Mouse (Mus musculus) bone marrow macrophage, adult 2 months (primary cell): Measurements from ENCODE around the gene Pcca. TPM values are rescaled to one million over a fixed set of nuclear protein-coding genes. Genes with fewer than 3 reads are reported as not detected.

Experiments
- H3K27ac ChIP-seq: 2 replicates; pipeline ENCODE4 v1.5.1; 2012; ENCODE audit warnings: low read depth, low read length; ENCODE audit not compliant: insufficient read depth
- H3K4me1 ChIP-seq: 2 replicates; pipeline ENCODE4 v1.6.1; 2012; ENCODE audit warnings: low read length; ENCODE audit not compliant: control insufficient read depth, insufficient read depth
- H3K4me3 ChIP-seq: 2 replicates; pipeline ENCODE4 v1.5.1; 2012; ENCODE audit warnings: mild to moderate bottlenecking, low read length, moderate library complexity; ENCODE audit not compliant: insufficient read depth
- CTCF ChIP-seq: IDR thresholded peaks from 2 replicates; pipeline ENCODE4 v1.5.1; 2012; ENCODE audit warnings: low read depth, mild to moderate bottlenecking, low read length, moderate library complexity
- POLR2A ChIP-seq: IDR thresholded peaks from 2 replicates; pipeline ENCODE4 v1.6.1; 2012; ENCODE audit warnings: mild to moderate bottlenecking, low read depth, low read length, borderline replicate concordance
- polyA plus RNA-seq: library from polyadenylated mRNA; stranded (reverse); fragments of >200 nt; gene quantifications from 2 replicates; pipeline ENCODE4 v1.2.4, GENCODE M21; 2012; ENCODE audit not compliant: missing spikeins, insufficient read depth, insufficient read length

Pcca gene
- polyA plus RNA-seq, 1 experiment, result 26.3 TPM

DNA sequence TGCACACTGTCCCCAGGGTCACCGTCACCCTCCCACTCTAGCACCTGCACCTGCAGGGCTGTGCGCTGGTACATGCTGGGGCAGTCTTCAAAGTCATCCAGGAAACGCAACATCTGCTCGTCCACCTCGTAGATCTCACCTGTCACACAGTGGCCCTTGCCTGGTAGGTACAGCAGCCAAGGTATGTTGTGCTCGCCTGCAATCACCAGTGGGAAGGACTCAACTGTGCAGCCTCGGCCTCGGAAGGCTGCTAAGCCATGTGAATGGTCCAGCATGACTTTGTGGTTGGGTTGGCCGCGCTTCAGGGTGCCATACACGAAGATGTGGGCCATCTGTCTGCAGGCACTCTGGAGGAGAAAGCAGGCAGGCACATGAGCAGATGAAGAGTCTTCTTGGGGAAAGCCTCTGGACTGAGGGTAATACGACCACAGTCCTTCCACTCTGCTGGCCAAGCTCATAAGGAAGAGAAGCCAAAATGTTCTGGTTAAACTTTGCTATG, 357.4 kb downstream of the Pcca start:
- no peaks in the 10 kb centered on the region for H3K4me1 ChIP-seq
- H3K27ac ChIP-seq, result no peak overlapping the region
- TF ChIP-seq CTCF, result no peak
- no peak for TF ChIP-seq POLR2A
- H3K4me3 ChIP-seq, result no peak overlapping the region

DNA sequence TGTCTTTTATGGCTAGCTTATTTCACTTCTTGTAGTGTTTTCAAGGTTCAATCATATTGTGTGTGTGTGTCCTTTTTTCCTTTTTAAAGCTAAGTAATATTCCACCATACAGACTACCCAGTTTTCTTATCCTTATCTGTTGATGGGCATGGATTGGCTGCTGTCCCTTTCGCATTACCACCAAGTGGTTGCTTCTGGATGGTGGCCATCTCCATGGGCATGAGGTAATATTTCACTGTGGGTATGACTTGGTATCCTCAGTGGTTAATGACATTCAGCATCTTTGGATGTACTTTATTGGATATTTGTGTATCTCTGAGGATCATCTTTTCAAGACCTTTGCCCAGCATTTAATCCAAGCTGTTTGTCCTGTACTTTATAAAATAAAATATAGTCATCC, 362.0 kb downstream of the Pcca start:
- Histone ChIP-seq H3K4me3 (no peak overlapping the region), H3K27ac (no peak overlapping the region), H3K4me1 (no peaks in the 10 kb centered on the region)
- no peak for TF ChIP-seq POLR2A
- TF ChIP-seq CTCF, result no peak

DNA sequence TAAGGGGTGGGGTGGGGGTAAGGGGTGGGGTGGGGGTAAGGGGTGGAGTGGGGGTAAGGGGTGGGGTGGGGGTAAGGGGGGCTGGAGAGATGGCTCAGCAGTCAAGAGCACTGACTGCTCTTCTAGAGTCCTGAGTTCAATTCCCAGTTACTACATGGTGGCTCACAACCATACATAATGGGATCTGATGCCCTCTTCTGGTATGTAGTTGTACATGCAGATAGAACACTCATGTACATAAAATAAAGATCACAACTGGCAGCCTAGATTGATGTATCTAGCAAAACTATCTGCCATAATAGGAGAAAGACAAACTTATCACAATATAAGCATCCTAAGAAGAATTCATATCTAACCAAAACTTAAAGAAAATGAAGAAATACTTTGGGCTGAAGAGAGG, 364.4 kb downstream of the Pcca start:
- Histone ChIP-seq H3K4me1 (no peaks in the 10 kb centered on the region), H3K4me3 (no peak overlapping the region), H3K27ac (no peak overlapping the region)
- no peak for TF ChIP-seq POLR2A
- TF ChIP-seq CTCF, result no peak

DNA sequence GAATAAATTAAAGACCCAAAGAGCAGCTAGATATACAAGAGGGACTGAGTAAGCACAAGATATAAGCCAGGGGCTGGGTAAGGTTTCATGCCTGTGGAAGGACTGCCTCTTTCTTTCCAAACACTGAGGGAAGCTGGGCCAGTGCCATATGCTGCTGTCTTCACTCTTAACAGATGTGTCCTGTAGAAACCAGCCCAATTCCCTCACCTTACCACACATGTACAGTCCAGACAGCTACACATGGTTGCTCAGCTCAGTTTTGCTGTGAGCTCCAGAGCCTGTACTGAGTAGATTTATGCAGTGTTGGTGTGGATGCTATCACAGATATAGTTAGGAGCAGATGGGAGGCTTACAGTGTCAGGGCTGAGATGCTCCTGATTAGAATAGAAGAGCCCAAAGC, 366.6 kb downstream of the Pcca start:
- H3K27ac ChIP-seq, result no peak overlapping the region
- peaks cover 2% of the 10 kb centered on the region; the same call in 1 of the 2 replicates for H3K4me1 ChIP-seq
- no peak for TF ChIP-seq POLR2A
- TF ChIP-seq CTCF, result no peak
- H3K4me3 ChIP-seq, result no peak overlapping the region

DNA sequence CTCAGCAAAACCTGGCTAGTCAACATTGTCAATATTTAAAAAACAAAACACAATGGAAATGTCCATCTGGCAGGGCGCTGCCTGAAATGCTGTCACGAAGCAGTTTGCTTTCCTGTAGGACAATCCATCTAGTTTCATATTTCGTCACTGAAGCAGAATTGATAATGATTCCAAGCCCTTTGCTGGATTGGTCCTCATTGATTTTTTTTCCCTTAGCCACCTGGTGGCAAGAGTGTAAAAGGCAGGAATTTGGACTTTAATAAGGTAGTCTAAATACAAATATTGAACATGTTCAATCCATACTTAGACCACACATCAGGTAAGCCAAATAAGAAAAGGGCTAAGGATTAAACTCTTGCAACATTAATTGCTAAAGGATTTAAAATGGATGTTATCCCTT, 367.1 kb downstream of the Pcca start:
- peaks cover 2% of the 10 kb centered on the region; the same call in 1 of the 2 replicates for H3K4me1 ChIP-seq
- no peak overlapping the region for H3K4me3 ChIP-seq
- H3K27ac ChIP-seq, result no peak overlapping the region
- TF ChIP-seq POLR2A, result no peak

DNA sequence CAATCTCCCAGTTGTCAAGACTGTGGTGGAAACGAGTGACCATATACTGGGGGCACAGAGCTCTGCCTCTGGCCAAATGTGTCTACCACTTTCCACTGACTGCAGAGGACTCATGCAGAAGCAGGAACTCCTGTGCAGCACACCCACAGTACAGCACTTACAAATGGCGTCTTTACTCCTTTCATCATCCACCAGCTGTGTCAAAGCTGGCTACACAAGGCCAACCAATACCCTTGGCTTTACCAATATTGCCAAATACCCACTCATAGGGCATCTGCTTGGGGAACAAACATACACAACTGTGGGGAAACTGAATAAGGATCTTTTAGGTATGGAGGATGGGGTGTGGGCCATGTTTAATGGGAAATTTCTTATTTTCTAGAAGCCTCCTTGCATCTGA, 367.6 kb downstream of the Pcca start:
- no peak overlapping the region for H3K4me3 ChIP-seq
- no peak overlapping the region for H3K27ac ChIP-seq
- no peak for TF ChIP-seq POLR2A
- no peak for TF ChIP-seq CTCF
- H3K4me1 ChIP-seq, result peaks cover 2% of the 10 kb centered on the region; the same call in 1 of the 2 replicates

DNA sequence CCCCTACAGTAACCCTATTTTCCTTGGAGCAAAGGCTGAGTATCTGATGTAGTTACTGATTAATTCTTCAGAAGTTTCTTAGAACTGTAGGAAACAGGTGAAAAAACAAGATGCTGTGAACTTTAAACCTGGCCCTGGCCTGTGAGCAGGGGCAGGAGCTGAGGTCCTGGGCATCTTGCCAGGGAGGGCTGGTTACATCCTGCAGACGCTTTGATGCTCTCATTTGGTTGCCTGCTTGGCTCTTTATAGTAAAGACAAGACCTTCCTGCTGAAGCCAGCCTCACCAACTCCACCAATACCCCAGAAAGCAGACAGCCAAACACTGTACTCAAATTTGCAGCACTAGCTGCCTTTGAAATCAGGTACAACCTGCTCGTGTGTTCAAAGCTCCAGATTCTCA, 368.0 kb downstream of the Pcca start:
- no peak overlapping the region for H3K27ac ChIP-seq
- no peak overlapping the region for H3K4me3 ChIP-seq
- TF ChIP-seq CTCF (no peak), POLR2A (no peak)
- H3K4me1 ChIP-seq, result peaks cover 2% of the 10 kb centered on the region; the same call in 1 of the 2 replicates

DNA sequence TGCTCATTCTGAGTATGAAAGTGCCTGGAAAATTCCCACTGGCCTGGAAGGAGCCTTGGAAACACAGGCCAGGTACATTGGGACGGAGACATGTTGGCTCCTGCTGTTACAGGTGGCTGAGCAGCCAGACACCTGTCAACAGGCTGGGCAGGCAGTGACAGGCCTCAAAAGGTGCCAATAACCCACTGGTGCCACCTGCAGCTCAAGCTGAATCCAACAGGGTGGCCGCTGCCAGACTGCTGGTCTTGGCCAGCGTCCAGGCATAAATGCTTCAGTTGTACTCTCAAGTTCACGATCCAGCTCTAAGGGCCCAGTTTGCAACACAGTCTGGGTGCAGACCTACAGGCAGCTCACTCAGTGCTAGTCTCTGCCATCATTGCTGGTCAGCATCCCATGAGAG, 368.8 kb downstream of the Pcca start:
- Histone ChIP-seq H3K27ac (no peak overlapping the region), H3K4me1 (peaks cover 2% of the 10 kb centered on the region; the same call in 1 of the 2 replicates), H3K4me3 (no peak overlapping the region)
- TF ChIP-seq POLR2A (no peak), CTCF (no peak)

DNA sequence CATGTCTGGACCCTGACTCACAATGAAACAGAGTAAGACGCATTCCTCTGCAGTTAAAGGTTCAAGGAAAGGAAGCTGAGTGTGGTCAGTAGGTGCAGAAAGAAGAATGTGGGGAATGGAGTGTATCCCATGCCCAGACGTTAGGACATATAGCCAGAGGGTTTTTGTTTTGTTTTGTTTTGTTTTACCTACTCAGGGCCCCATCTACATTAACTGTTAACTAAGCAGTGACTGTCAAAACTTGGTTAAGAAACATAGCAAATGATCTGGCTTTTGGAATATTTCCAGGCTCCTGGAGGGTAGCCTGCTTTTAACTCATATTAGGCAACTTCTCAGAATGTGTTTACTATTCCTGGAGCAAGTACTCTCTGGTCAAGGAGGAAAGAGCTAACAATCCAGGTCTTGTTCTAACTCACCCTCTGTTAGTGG, 369.8 kb downstream of the Pcca start:
- Histone ChIP-seq H3K4me1 (peaks cover 2% of the 10 kb centered on the region; the same call in 1 of the 2 replicates), H3K4me3 (no peak overlapping the region), H3K27ac (no peak overlapping the region)
- TF ChIP-seq POLR2A (no peak), CTCF (no peak)

DNA sequence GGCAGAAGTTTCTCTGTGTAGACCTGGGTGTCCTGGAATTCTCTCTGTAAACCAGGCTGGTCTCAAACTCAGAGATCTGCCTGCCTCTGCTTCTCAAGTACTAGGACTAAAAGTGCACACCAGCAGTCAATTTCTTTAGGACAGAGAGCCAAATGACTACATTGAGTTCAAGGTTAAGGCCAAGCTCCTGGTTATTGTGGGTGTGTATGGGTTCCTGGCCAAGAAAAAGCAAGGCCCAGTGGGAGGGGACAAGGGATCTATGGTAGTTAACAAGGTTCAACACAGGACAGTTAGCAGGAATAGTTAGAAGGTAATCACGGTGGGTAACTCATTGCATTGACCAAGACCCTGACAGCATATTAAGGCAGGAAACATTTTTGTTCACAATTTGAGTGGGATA, 370.9 kb downstream of the Pcca start:
- no peak overlapping the region for H3K27ac ChIP-seq
- TF ChIP-seq POLR2A (no peak), CTCF (no peak)
- H3K4me1 ChIP-seq, result peaks cover 2% of the 10 kb centered on the region; the same call in 1 of the 2 replicates
- H3K4me3 ChIP-seq, result no peak overlapping the region

DNA sequence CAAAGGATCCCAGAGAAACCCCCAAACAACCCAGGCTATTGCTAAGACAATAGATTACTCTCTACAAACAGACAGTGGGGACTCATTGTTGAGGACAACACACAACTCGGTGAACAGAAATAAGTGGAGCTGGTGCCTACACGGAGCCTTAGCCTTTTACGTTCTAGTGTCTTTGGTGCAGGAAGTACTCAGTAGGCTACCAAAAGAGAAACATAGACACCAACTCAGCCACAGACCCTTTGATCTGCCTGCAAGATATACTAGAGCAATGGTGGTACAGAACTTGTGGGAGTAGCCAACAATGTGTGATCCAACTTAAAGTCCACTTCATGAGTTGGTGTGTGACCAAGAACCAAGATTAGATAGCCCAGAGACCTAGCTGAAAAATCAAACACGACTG, 374.0 kb downstream of the Pcca start:
- Histone ChIP-seq H3K27ac (no peak overlapping the region), H3K4me1 (peaks cover 8% of the 10 kb centered on the region), H3K4me3 (no peak overlapping the region)
- no peak for TF ChIP-seq CTCF
- TF ChIP-seq POLR2A, result no peak
